Mouse (Mus musculus): ENCODE measurements around the gene Gkn3. TPM values are rescaled to one million over a fixed set of nuclear protein-coding genes. Genes with fewer than 3 reads are reported as not detected.

Gene Gkn3
- polyA plus RNA-seq, 2 experiments from 2014 or later, result not detected

GRCm38 (mm10) chr6:87350829-87351228, 37.9 kb downstream of the Gkn3 start, which contains the start of gene Gkn1:
Gene Gkn1 (minus strand): TSS chr6:87350942.
- ATAC-seq, result no peak

GRCm38 (mm10) chr6:87335935-87336295, 52.8 kb downstream of the Gkn3 start:
- ATAC-seq, result no peak

GRCm38 (mm10) chr6:87335091-87335934, 53.4 kb downstream of the Gkn3 start, which contains the start of gene Antxr1:
Gene Antxr1 (minus strand): TSS chr6:87335821.
- no peak for ATAC-seq

- no peak for ATAC-seq
Observed at GRCm38 (mm10) chr6:87334361-87335090, 54.2 kb downstream of the Gkn3 start.

Other genes with a start within 250 kb of the Gkn3 start
- under 1 TPM in 1 of 2 experiments, not detected in 1; 0.37 TPM for gene Antxr1, start 53.1 kb downstream of the Gkn3 start, polyA plus RNA-seq (2017; shearing (Covaris generic))
- gene Gkn1, start 38.0 kb downstream of the Gkn3 start, polyA plus RNA-seq (2017; shearing (Covaris generic)), result not detected
- gene Gkn2, start 15.6 kb downstream of the Gkn3 start, polyA plus RNA-seq (2017; shearing (Covaris generic)), result not detected
- not detected for gene Bmp10, start 40.1 kb upstream of the Gkn3 start, polyA plus RNA-seq (2017; shearing (Covaris generic))
- 10 to 100 TPM; 76.6 to 80.0 TPM for gene Arhgap25, start 144.3 kb upstream of the Gkn3 start, polyA plus RNA-seq (2017; shearing (Covaris generic))
- not detected for gene Prokr1, start 201.8 kb upstream of the Gkn3 start, polyA plus RNA-seq (2017; shearing (Covaris generic))

Measured in activated CD4-positive, CD25-positive, alpha-beta regulatory T cell, adult 4 months (primary cell).